Mouse (Mus musculus): Measurements from ENCODE around the gene B4galt1.

DNA sequence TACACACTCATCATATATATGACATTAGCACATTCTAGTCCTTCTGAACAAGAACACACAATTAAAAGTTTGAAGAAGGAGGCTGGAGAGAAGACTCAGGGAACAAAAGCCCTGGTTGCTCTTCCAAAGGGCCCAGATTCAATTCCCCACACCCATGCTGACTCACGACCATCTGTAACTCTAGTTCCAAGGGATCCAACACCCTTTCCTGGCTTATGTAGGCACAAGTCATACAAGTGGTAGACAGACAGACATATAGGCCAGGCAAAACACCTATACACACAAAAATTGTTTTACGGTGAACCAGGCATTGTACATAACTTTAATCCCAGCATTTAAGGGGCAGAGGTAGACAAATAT, 31.3 kb upstream of the B4galt1 start:
- TF ChIP-seq CTCF (IDR thresholded peaks at IDR 0.05; ENCODE audit: control insufficient read depth, insufficient read depth, low read length) (no peak), POLR2A (IDR thresholded peaks at IDR 0.05; ENCODE audit: borderline replicate concordance, control insufficient read depth, low read depth, low read length) (no peak)
